7 mouse cellular contexts compared by ENCODE assay signal in genomic region chr4:135570152-135571036, GRCm38 (mm10). TPM values are rescaled to one million over a fixed set of nuclear protein-coding genes. Genes with fewer than 3 reads are reported as not detected.
DNase-seq lines count a peak whose midpoint lies in the region; ATAC-seq and TF ChIP-seq lines count a peak whose summit lies in the region.

No protein-coding gene starts in this region.

- H3K36me3 ChIP-seq in forebrain, embryonic 13.5 days (ENCODE audit: poor library complexity, severe bottlenecking): no peaks in the 10 kb centered on the region
- H3K36me3 ChIP-seq in lung, postnatal 0 days (ENCODE audit: insufficient read depth, low read length): no peaks in the 10 kb centered on the region

- no peak for TF ChIP-seq EP300 in lung, postnatal 0 days (IDR thresholded peaks at IDR 0.05)

- peak; percentile 49 to 59 for DNase-seq in CD8-positive naive resting alpha-beta T cell, adult 2 months (ENCODE audit: low read depth in 2 of 2, low spot score in 2 of 2)
- peak; percentile 81 for DNase-seq in Muller cell, postnatal 12 days (ENCODE audit: inconsistent ontology term)
- peak; percentile 26 to 47 for DNase-seq in kidney, adult 8-10 months
- DNase-seq in lung, postnatal 0 days (ENCODE audit: low spot score): peak; percentile 64
- DNase-seq in spleen, postnatal 10 days (ENCODE audit: low spot score in 2 of 2): peak; percentile 14 to 47
- no peak for DNase-seq in left cerebral cortex, adult 18-20 months (ENCODE audit: low spot score in 2 of 2)

- H3K27me3 ChIP-seq in forebrain, embryonic 13.5 days: peaks cover 48% of the 10 kb centered on the region
- peaks cover 28% of the 10 kb centered on the region; the same call in 1 of the 2 replicates for H3K27me3 ChIP-seq in lung, postnatal 0 days (replicated peaks; ENCODE audit: insufficient read depth, low read length)

- 11% methylated on average over 32 of the region's 32 CpGs for WGBS in forebrain, embryonic 13.5 days
- WGBS in lung, postnatal 0 days: 14% methylated on average over 32 of the region's 32 CpGs

- peak; percentile 73; the same call in 1 of the 2 replicates for ATAC-seq in forebrain, embryonic 13.5 days
- ATAC-seq in lung, postnatal 0 days: peak; percentile 36

- H3K9ac ChIP-seq in forebrain, embryonic 13.5 days: peak overlapping the region; percentile 58
- no peak overlapping the region for H3K9ac ChIP-seq in lung, postnatal 0 days (replicated peaks; ENCODE audit: low read depth)

- peak overlapping the region; percentile 37 for H3K4me3 ChIP-seq in forebrain, embryonic 13.5 days
- peak overlapping the region; percentile 33 for H3K4me3 ChIP-seq in lung, postnatal 0 days (ENCODE audit: low read depth, low read length)

- no peaks in the 10 kb centered on the region for H3K9me3 ChIP-seq in forebrain, embryonic 13.5 days (replicated peaks)
- no peaks in the 10 kb centered on the region for H3K9me3 ChIP-seq in lung, postnatal 0 days (ENCODE audit: low read length)

- no peak for TF ChIP-seq CTCF in lung, postnatal 0 days (IDR thresholded peaks at IDR 0.05)

- peaks cover 75% of the 10 kb centered on the region for H3K4me1 ChIP-seq in forebrain, embryonic 13.5 days
- peaks cover 20% of the 10 kb centered on the region for H3K4me1 ChIP-seq in lung, postnatal 0 days (ENCODE audit: insufficient read depth, low read depth, low read length)

- H3K27ac ChIP-seq in forebrain, embryonic 13.5 days: no peak overlapping the region
- no peak overlapping the region for H3K27ac ChIP-seq in lung, postnatal 0 days (ENCODE audit: low read length)

- peak overlapping the region; percentile 60 for H3K4me2 ChIP-seq in forebrain, embryonic 13.5 days
- peak overlapping the region; percentile 50 for H3K4me2 ChIP-seq in lung, postnatal 0 days (replicated peaks; ENCODE audit: low read depth, low read length)

RNA-seq across cellular contexts. Expression of gene Grhl3, which starts 3.0 kb away (rescaled TPM):
- 0.63 and 0.79 TPM in 2 replicates for polyA plus RNA-seq in forebrain, embryonic 13.5 days (2015; fragmentation: Nextera tagmentation; extraction: Ambion mirVana)
- polyA plus RNA-seq in lung, postnatal 0 days (2015; fragmentation: Nextera tagmentation; extraction: Ambion mirVana): 1.2 and 1.5 TPM in 2 replicates
- total RNA-seq in left cerebral cortex, adult 18-20 months (2021): 1 to 10 TPM; 1.0 to 1.8 TPM

Comparison
In these comparisons a context has a peak if more than half of its experiments do, and no peak if none do; other contexts are left out.
1. DNase-seq: peak in CD8-positive naive resting alpha-beta T cell, adult 2 months (2 of 2), Muller cell, postnatal 12 days (single experiment), kidney, adult 8-10 months (2 of 2), lung, postnatal 0 days (single experiment) and spleen, postnatal 10 days (2 of 2); none in left cerebral cortex, adult 18-20 months (0 of 2).